Mouse (Mus musculus): ENCODE results near the gene Gm49486. TPM values are rescaled to one million over a fixed set of nuclear protein-coding genes. Genes with fewer than 3 reads are reported as not detected.
"Not testable (repeated sequence)": the region's sequence is repeated elsewhere in the genome, so short reads cannot be mapped to it uniquely, and the experiment has no call there.

Gm49486 gene
- total RNA-seq, 2 experiments from 2014 or later = not detected

DNA sequence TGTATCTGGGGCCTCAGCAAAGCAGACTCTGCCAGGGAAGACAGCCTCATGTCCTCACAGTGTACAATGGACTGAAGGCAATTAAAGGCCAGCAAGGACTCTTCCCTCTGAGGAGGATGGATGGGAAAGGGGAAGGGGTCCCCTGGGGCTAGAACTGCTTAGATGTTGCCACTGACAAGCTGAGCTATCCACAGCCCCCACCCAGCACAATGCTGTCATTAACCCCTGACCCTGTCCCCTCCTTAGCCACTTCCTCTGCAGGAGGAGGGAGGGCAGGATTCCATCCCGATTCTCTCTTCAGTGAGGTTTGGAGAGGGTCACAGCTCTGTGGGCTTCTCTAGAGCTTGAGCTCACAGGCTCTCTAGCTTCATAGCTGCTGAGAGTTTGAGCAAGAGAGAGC lies 9.6 kb upstream of the Gm49486 start:
- ATAC-seq (replicated peaks; ENCODE audit: low FRiP score, poor library complexity, severe bottlenecking) = no peak

DNA sequence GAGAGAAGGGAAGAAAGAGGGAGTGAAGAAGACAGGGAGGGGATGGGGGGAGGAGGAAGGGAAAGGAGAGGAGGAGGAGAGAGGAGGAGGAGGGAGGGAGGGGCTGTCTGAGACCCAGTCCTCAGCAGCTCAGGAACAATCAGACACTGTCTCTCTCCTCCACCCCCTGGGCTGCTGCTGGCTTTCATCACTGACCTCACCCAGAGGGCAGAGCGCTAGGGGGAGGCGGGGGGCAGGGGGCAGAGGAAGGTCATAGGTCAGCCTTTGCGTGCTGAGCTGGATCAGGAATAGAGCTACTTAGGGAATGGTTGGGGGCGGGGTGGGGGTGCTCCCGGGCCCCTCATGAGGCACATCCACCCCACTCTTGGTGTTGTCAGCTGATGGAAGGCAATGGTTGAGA lies 5.5 kb upstream of the Gm49486 start:
- no peak for ATAC-seq (replicated peaks; ENCODE audit: low FRiP score, poor library complexity, severe bottlenecking)

DNA sequence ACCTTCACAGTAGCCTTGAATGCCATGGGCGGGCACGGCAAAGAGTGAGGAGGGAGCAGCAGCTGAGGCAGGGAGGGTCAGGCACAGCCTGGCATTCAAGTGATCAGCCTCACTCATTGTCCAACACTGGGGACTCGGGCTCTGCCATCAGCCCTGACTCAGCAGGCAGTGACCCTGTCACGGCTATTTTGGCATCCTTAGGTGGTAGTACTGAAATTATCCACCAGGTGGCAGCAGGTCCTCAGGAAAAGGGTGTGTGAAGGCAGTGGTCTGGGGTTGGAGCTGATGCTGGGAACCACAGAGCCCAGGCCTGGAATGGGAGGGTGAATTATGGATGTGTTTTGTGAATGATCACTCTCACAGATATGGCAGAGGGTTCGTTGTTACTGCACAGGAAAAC lies 4.5 kb upstream of the Gm49486 start:
- peak; percentile 73 for ATAC-seq (replicated peaks; ENCODE audit: low FRiP score, poor library complexity, severe bottlenecking)

DNA sequence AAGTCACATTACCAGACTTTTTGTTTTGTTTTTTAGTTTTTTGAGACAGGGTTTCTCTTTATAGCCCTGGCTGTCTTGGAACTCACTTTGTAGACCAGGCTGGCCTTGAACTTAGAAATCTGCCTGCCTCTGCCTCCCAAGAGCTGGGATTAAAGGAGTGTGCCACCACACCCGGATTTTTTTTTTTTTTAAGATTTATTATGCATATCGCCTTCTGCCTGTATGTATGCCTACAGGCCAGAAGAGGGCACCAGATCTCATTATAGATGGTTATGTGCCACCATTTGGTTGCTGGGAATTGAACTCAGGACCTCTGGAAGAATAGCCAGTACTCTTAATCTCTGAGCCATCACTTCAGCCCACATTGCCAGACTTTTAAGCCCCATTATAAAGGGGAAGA lies 3.4 kb upstream of the Gm49486 start:
- not testable (repeated sequence) for ATAC-seq (replicated peaks; ENCODE audit: low FRiP score, poor library complexity, severe bottlenecking)

DNA sequence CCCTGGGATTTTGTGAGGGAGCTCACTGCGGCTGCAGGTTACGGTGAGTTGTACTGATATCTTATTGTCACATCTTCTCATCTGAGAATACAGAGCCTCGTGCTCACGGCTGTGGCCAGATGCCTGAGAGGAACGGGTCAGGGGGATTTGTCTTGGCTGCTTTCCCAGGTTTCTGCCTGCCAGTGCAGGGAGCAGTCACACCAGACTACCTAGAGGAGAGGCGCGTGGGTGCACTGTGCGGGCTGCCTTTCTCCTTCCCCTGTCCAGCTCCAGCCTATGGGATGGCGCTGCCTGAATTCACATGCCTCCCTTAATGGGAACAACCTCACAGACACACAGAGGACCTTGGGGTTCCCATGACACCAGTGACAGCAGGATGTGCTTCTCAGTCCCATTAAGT lies 6.1 kb downstream of the Gm49486 start:
- ATAC-seq (replicated peaks; ENCODE audit: low FRiP score, poor library complexity, severe bottlenecking) = no peak

DNA sequence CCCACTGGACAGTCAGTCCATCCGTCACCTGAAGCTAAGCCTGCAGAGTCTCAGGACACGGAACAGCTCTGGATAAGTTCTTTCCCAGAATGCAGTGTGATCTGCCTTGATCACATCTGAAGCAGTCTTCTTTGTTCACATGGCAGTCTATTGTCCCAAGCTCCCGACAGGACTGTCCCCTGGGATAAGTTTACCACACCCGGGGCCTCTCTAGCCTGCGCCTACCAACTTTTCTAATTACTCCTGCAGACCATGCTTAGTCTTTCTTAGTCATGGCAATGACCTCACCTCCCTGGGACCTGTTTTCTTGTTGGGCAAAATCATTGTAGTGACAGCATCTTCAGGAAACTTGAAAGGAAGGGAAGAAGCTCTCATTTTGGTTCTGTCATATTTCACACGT lies 8.8 kb downstream of the Gm49486 start:
- ATAC-seq (replicated peaks; ENCODE audit: low FRiP score, poor library complexity, severe bottlenecking) = no peak

DNA sequence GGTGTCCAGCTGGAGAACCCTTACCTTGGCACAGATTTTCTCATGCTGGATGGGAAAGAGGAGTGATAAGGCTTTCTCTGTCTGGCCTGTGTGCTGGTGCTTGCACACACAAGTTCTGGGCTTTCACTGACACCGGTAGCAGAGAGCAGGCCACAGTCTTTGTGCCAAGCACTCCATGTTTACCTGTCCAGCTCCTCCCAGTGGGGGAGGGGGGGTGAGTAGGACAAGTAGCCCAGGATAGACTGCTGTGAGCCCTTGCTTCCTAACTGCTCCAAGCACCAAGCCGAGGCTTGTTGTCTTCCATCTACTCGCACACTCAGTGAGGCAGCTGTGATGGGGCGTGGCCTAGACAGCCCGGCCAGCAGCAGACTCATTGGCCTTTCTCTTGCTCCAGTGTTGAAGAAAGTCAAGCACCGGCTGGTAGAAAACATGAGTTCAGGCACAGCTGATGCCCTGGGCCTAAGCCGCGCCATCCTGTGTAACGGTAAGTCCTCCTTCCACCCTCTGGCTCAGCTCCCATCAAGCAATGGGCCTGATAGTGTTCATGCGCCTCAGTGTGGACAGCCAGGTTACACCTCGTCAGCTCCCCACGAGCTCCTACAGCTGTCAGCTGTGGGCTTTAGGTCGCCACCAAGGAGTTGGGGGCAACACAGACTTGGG lies 13.5 kb downstream of the Gm49486 start:
- ATAC-seq (replicated peaks; ENCODE audit: low FRiP score, poor library complexity, severe bottlenecking) = no peak

DNA sequence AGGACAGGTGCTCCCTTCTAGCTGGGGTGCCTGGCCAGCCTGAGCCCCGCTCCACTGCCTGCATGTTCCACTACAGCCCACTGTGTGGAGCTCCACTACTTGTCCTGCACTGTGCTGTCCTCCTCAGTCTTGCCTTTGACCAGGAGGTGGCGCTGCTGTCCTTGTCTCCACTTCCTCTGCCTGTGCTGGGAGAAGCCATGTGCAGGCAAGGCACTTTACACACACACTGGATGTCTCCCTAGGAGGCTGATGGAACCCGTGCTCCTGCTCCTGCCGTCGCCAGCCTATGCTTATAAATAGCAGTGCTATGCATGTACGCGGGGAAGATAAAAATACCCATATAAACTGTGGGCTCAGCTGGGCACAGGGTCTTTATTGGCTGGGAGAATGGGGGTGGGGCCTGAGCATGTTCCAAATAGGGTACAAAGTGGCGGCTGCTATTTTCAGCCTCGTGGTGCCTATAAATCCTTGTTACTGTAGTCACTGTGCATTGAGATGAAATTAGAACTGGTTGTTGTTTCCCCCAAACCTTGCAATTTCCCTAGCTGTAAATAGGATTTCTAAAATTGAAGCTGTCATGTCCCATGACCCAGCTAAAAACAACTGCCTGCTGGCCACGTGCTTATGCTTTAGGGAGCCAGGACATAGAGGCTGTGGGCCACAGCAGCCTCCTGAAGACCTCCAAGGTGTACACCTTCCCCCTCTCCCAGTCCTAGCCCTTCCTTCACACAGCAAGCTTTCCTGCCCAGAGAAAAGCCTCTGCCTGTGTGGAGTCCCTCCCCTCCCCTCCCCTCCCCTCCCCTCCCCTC lies 14.2 kb downstream of the Gm49486 start:
- peak; percentile 77 for ATAC-seq (replicated peaks; ENCODE audit: low FRiP score, poor library complexity, severe bottlenecking)

DNA sequence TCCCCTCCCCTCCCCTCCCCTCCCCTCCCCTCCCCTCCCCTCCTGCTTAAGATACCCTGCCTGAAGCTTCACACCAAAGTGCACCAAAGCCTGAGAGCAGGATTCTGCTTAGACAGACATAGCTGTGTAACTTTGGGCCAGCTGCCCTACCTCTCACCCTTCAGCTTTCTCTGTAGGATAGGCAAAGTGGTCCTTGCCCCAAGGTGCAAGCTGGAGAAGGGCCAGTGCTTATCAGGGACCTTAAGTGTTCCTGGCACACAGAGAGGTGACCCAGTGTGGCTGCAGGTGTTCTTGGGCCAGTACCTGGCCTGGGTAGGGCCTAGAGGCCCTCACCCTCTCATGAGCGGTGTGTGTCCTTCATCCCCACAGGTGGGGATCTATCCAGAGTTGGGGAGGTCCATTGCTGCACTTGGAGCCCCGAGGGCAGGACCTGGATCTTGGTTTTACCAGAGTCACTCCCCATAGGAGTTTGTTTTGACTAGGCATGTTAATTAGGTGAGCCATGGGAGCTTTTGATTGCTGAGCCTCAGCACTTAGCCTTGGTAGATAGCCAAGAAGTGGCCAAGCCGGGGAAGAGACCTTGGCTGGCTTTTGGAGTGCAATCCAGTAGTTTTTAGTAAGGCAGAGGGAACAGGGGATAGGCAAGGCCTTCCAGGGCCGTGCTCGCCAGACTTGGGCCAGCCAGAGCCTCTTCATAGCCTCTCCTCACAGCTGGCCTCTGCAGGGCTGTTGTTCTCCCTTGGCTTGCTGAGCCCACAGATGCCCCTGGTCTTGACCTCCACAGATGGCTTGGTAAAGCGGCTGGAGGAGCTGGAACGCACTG lies 15.1 kb downstream of the Gm49486 start:
- no peak for ATAC-seq (replicated peaks; ENCODE audit: low FRiP score, poor library complexity, severe bottlenecking)

DNA sequence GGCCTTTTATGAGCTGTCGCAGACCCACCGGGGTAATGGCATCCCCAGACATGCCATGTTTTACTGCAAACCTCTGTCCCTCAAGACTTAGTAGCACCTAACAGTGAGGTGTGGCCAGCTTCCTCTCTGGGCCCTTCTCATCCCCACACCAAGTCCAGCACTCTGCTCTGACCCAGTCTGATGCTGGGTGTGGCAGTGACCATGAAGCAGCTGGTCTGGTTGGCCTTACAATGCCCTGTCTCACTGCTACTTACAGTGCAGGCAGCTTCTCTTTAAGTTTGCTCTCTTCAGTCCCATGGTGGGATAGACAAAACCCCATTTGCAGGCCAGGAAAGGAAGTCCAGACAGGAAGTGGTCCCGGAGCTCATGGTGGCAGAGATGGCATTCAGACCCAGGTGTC lies 16.1 kb downstream of the Gm49486 start:
- ATAC-seq (replicated peaks; ENCODE audit: low FRiP score, poor library complexity, severe bottlenecking) = no peak

DNA sequence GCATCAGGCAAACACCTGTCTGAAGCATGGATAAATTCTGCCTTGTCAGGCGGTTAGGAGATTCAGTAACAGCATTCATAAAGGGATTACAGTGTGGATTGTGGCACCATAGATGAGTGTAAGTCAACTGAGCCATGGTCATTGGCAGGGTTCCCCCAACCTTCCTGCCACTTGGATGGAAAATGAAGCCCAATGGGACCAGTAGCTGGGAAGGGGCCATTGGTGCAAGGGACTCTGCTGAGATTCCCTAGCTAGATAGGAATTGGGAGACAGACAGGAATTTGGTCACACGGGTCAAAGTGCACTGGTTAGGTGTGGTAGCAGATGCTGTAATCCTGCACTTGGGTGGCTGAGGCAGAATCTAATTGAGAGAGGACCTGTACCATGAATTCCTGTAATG lies 21.0 kb downstream of the Gm49486 start:
- ATAC-seq (replicated peaks; ENCODE audit: low FRiP score, poor library complexity, severe bottlenecking) = no peak

DNA sequence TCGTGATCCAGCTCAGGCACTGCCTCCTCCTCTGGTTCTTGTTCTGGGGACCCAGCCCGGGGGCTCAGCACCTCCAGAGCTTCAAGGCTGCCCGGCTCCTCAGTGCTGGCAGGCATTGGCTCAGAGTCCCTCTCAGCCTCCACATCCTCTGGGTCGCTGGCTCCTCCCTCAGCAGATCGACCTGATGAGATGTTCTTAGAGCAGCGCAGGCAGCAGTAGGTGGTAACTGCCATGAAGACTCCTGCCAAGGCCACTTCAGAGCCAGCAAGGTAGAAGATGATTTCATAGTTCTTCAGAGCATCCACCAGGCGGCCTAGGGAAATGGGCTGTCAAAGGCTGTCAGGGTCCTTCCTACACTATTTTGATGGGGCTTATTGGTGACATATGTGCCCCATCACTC lies 22.0 kb downstream of the Gm49486 start:
- no peak for ATAC-seq (replicated peaks; ENCODE audit: low FRiP score, poor library complexity, severe bottlenecking)

DNA sequence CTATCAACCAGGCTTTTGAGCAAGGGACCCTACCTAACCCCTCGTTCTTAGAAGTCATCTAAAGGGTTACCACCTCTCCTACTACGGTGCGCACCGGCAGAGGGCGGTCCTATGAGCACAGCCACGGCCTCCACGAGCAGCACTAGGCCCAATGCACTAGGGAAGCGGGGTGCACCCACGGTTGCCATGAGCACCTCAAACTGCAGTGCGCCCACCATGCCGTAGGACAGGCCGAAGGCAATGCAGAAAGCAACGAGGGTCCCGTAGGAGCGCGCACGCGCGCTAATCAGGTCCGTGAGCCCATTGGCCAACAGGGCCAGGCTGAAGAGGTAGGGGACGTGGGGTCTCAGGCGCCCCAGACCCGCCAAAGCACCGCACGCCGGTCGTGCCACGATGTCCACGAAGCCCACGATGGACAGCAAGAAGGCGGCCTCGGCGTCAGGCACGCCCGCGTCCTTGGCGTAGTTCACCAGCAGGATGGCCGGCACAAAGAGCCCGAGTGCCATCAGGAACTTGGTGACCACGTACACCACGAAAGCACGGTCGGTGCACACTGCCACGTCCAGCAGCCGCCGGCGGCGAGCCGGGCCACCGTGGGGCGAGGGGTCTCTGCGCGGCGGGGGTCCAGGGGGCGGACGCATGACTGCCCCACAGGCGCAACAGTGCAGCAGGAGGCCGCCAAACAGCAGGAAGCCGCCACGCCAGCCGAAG lies 22.7 kb downstream of the Gm49486 start:
- ATAC-seq (replicated peaks; ENCODE audit: low FRiP score, poor library complexity, severe bottlenecking) = no peak

DNA sequence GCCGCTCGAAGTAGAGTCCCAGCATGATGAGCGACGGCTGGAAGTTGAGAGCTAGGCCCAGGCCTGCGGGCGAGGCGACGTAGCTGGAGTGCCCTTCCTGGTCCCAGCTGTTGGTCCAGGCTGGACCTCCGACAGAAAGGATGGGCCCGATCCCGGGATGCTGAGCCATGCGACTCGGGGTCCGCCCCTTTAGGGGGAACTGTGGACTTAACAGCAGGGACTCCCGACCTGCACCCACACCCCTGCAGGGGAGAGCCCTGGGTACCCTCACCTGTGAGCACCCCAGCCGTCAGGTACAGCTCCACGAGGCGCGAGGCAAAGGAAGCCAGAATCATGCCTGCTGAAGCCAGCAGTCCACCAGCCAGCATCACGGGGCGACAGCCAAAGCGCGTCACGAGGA lies 23.4 kb downstream of the Gm49486 start:
- ATAC-seq (replicated peaks; ENCODE audit: low FRiP score, poor library complexity, severe bottlenecking) = no peak

DNA sequence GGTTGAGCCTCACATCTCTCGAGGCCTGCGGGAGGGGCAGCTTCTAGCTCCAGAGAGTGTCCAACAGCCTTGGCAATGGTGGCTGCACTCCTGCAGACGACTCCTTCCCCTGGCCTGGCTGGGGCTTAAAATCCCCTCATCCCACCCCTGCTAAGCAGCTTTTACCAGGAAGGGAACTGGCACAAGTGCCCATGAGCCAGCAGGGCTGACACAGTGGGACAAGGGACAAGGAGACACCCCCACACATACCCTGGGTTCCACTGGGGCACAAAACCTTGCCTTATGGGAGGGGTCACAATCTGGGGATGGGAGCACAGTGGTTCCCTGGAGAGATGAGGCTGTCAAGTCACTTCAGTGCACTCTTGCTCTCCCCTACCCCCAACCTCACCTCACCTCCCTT lies 25.5 kb downstream of the Gm49486 start, which contains the start of gene Slc16a8:
TSS of gene Slc16a8 (minus strand) at position 101 of the 400 bp plus-strand sequence.
- no peak for ATAC-seq (replicated peaks; ENCODE audit: low FRiP score, poor library complexity, severe bottlenecking)

DNA sequence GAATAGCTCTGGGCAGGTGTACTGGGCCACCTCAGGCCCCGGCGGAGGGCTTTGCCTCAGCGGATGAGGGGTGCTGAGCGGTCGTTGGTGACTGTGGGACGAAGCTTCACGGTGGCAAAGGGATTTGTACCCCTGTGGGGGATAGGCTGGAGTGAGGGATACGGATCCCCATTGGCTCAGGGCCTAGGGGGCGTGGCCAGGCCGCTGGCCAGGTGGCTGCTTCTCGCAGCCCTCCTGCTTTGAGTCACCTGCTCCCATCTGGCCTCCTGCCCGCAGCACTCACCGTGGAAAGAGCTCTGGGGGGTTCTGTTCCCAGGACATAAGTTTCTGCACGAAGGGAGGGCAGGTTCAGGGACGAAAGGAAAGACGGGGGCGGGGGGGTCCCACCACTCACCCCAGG lies 29.3 kb downstream of the Gm49486 start:
- no peak for ATAC-seq (replicated peaks; ENCODE audit: low FRiP score, poor library complexity, severe bottlenecking)

DNA sequence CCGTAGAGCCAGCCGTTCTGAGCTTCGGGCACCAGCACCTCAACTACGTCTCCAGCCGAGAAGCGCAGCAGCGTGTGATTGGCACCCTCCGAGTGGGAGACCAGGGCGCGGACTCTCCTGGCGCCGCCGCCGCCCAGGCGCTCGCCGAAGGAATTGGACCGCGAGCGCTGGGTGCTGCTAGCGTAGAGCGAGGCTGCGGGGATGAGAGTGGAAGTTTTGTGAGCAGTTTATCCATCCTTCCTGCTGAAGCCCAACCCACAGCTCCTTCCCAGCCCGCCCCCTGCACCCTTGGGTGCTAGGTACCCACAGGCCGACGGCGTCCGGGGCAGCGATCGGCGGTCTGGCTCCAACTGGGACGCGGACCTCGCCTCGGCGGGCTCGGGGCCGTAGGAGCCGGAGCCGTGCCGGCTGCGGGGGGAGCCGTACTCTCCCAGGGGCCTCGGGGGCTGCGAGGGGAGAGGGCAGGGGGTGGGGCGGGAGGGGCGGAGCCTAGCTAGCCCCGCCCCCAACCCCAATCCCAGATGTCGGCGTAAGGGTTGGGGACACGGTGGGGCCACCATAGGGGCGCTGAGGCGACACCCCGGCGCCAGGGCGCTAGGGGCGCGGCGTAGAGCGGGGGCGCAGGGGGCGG lies 32.0 kb downstream of the Gm49486 start:
- ATAC-seq (replicated peaks; ENCODE audit: low FRiP score, poor library complexity, severe bottlenecking) = no peak

DNA sequence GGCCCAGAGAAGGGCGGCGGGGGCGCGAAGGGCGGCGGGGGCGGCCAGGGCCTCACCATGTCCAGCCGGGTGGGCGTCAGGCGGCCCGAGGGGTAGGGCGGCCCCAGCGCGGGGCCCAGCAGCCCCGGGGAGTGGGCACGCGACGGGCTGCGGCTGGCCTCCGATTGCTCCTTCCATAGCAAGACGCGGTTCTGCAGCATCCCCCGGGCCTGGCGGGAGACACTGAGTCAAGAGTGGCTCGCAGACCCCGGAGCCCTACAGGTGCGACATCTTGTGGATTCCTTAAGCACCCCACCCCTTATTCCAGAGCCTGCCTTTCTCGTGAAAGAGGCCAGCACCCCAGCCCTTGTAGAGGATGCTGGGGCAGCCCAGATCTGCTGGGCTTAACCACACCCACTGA lies 32.6 kb downstream of the Gm49486 start:
- no peak for ATAC-seq (replicated peaks; ENCODE audit: low FRiP score, poor library complexity, severe bottlenecking)

DNA sequence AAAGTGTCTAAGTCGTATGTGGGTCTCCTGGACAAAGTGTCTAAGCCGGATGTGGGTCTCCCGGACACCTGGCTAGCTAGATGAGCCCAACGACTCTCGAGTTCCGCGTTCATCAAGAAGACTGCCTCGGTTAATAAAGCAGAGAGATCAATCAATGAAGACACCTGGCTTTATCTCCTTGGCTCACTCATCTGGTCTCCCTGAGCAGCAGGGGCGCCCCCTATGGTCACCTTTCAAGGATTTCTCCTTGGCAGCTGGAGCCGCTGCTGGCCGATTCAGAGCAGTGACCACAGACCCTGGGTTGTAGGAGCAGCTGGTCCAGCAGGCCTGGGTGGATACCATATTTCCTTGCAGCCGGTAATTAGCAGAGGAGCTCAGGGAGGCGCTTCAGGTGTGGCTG lies 33.2 kb downstream of the Gm49486 start:
- no peak for ATAC-seq (replicated peaks; ENCODE audit: low FRiP score, poor library complexity, severe bottlenecking)
